Mouse (Mus musculus): ENCODE data around the gene Elfn1. TPM values are rescaled to one million over a fixed set of nuclear protein-coding genes. Genes with fewer than 3 reads are reported as not detected.
"Not testable (repeated sequence)": the region's sequence is repeated elsewhere in the genome, so short reads cannot be mapped to it uniquely, and the experiment has no call there.

The Elfn1 gene
- total RNA-seq, 2 experiments from 2014 or later = 0.27 to 0.31 TPM

DNA sequence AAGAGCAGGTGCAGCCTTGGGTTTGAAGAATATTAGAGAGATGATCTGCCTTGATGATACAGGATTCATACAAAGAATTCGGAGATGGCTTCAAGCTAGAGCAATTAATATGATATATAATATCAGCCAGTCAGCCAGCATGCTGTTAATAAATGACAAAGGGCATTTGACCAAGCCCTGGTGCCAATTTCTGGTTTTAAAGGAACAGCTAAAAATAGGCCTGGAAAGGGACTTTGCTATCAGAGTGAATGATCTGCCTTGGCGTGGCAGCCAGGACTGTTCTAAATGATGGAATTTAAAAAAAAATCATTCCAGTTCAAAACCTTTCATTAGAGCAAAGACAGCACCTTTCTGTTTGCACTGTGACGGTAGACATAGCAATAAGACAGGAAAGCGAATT is 52.0 kb downstream of the Elfn1 start:
- intact Hi-C loops (cut with DNase I) = no loop called here
- DNase-seq = no peak

DNA sequence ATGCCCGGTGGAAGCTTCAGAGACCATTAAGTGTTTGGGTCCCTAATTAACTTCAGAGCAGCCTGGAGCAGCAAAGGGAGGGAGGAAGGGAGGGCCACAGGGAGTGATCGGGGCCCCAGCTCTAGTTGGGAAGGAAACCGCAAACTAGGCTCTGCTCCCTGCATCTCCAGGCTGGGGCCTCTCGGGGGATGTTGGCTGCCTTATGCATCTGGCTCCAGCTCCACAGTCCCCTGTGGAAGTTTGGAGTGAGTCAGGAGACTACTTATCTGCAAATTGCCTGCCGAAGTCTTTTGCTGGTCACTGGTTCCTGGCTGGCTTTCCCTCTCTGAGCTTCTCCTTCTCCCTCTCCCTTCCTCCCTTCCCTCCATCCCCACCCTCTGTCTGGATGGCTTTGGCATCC is 56.6 kb downstream of the Elfn1 start:
- intact Hi-C loops (cut with DNase I) = no loop called here
- DNase-seq = peak; percentile 22 to 42

GRCm38 (mm10) chr5:139965596-139965995 is 57.9 kb downstream of the Elfn1 start:
- intact Hi-C loops (cut with DNase I) = no loop called here

GRCm38 (mm10) chr5:139969151-139969948 is 61.6 kb downstream of the Elfn1 start:
- DNase-seq = no peak
- intact Hi-C loops (cut with DNase I) = loop anchor here (2.0 kb wide), 1 partner anchor 131 kb away; no protein-coding TSS in a partner anchor

More at GRCm38 (mm10) chr5:139965596-139965995, 57.9 kb downstream of the Elfn1 start:
- no peak for DNase-seq

GRCm38 (mm10) chr5:139970186-139970631 is 62.5 kb downstream of the Elfn1 start:
- DNase-seq = peak; percentile 46 to 51
- intact Hi-C loops (cut with DNase I) = no loop called here

DNA sequence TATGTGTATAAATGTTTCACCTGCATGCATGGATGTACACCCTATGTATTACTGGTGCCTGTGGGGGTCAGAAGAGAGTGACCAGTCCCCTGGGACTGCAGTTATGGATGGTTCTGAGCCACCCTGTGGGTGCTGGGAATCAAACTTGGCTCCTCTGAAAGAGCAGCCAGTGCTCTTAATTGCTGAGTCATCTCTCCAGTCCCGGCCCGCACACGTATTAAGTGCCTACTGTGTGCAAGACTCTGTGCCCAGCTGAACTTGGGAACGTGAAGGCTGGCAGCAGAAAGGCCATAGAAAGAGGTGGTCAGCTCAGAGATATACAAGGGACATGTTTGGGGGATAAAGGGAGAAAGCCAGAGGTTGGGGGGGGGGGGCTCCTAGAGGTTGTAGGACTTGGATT is 68.8 kb downstream of the Elfn1 start:
- intact Hi-C loops (cut with DNase I) = no loop called here
- no peak for DNase-seq

GRCm38 (mm10) chr5:139977476-139977875 is 69.7 kb downstream of the Elfn1 start:
- intact Hi-C loops (cut with DNase I) = no loop called here
- no peak for DNase-seq

DNA sequence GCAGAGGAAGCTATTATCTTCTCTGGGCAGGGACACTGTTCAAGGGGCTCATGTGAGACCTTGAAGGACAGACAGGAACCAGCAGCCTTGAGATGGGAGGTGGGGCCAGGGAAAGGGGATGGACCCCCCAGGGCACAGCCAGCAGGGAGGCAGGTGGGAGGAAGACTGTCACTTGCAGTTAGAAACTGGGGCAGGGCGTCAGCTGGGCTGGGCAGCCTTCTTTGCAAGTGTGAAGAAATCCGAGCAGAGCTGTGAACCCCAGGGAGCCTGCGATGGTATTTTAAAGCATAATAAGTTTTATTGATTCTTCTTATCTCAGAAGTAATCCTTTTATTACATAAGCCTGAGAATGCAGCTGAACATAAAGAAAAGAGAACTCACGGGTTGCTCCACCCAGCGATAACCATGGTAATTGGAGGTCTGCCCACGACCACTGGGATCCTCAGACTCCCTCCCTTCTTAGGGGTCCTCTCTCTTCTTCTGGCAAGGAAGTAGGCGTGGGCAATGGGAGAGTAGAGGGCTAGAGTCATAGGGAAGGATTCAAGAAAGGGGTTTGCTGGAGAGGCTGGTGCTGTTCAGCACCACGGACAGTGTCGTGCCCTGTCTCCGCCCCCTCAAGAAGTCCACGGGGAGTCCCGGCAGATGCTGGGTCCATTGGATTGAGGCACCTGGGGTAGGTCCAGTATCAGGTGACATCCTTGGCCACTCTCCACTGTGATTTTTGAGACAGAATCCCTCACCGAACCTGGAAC is 71.0 kb downstream of the Elfn1 start:
- peak; percentile 16 to 38 for DNase-seq
- intact Hi-C loops (cut with DNase I) = no loop called here

DNA sequence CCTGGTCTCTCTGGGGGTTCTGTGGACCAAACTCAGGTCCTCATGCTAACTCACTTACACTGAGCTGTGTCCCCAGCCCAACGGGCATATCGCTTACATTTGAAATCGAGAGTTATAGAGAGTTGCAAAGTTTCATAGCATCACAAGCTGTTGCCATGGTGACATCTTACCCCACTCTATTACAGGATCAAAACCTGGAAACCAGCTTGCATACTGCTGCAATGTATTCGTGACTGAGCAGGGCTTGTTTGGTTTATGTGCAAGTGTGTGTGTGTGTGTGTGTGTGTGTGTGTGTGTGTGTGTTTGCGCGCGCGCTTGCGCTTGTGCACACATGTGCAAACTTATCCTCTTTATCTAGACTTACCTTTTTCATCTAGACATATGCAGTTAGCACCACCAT is 71.6 kb downstream of the Elfn1 start:
- intact Hi-C loops (cut with DNase I) = no loop called here
- DNase-seq = no peak

- intact Hi-C loops (cut with DNase I) = no loop called here
- no peak for DNase-seq
These were observed 74.2 kb downstream of the Elfn1 start for GRCm38 (mm10) chr5:139981976-139982375.

DNA sequence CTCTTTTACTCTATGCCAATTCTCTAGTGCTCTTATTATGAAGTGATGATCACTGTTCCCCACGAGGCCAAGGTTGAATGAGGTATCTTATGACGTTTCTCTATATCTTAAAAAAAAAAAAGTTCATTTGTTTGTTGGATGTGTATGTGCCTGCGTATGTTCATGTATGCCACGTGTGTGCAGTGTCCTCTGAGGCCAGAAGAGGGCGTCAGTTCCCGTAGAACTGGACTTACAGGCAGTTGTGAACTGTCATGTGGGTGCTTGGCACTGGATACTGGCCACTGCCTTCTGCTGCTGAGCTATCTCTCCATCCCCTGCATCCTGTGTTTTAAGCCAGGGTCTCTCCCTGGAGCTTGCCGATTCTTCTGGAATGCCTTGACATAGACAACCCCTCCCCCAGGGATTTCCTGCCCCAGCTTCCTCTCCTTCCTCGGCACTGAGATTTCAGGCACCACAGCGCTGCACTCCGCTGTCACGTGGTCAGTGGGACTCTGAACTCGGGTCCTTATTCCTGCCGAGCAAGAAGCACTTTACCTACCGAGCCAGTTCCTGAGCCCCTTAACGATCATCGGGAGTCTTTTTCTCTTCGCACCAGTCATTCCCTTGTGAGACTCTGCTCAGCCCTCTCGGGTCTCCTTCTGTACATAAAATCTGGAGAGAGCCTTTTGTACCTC is 77.5 kb downstream of the Elfn1 start:
- DNase-seq = no peak
- intact Hi-C loops (cut with DNase I) = no loop called here

- intact Hi-C loops (cut with DNase I) = no loop called here
- no peak for DNase-seq
These were observed 83.8 kb downstream of the Elfn1 start for GRCm38 (mm10) chr5:139991531-139991930.

GRCm38 (mm10) chr5:139998321-139998720 is 90.6 kb downstream of the Elfn1 start:
- intact Hi-C loops (cut with DNase I) = not testable (repeated sequence)
- DNase-seq = peak in 1 of 2 experiments; percentile 22

GRCm38 (mm10) chr5:139998916-139999315 is 91.2 kb downstream of the Elfn1 start:
- intact Hi-C loops (cut with DNase I) = no loop called here

GRCm38 (mm10) chr5:140002541-140002940 is 94.8 kb downstream of the Elfn1 start:
- intact Hi-C loops (cut with DNase I) = no loop called here
- DNase-seq = no peak

More at GRCm38 (mm10) chr5:139998916-139999315, 91.2 kb downstream of the Elfn1 start:
- no peak for DNase-seq

DNA sequence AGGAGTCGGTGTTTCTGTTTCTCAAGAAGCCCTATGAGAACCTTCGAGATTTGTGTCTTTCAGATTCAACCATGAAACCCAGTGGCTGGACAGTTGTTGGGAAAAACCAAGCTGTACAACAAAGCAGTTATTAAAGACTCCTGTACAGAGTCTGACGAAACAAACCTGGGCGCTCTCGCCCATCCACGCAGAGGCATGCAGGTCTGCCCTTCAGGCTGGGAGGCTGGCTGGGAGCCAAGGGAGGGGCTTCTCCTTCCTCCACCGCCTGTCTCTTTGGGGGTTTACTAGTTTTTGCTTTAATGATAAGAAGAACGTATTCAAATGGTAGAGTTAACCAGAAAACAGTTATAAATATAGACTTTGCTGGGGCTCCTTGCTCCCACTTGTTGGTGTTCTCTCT is 99.1 kb downstream of the Elfn1 start:
- DNase-seq = no peak
- intact Hi-C loops (cut with DNase I) = no loop called here

GRCm38 (mm10) chr5:140007656-140008522 is 100.1 kb downstream of the Elfn1 start:
- no peak for DNase-seq
- intact Hi-C loops (cut with DNase I) = no loop called here

DNA sequence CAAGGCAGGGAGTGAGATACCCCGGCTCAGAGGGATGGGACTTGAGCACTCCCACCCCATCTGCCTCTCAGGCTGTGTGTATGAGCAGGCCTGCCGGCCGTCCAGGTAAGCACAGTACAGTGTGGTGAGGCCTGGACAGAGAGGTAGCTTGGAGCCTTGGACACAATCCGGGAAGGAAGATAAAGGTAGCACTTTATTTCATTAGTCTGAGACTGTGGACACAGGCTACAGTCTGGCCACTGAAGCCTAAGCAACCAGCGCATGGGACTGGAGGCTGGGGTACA is 100.7 kb downstream of the Elfn1 start:
- intact Hi-C loops (cut with DNase I) = no loop called here
- DNase-seq = no peak

GRCm38 (mm10) chr5:140009083-140009655 is 101.4 kb downstream of the Elfn1 start:
- intact Hi-C loops (cut with DNase I) = no loop called here
- DNase-seq = no peak

- intact Hi-C loops (cut with DNase I) = no loop called here
- no peak for DNase-seq
These were observed 102.7 kb downstream of the Elfn1 start for GRCm38 (mm10) chr5:140010405-140010804.

Data from heart, postnatal 14 days (tissue).